Mouse (Mus musculus): ENCODE data around the gene Hist1h4j.

Gene Hist1h4j

GRCm38 (mm10) chr13:21727948-21728572 lies 6.8 kb upstream of the Hist1h4j start:
- no peak for DNase-seq

DNA sequence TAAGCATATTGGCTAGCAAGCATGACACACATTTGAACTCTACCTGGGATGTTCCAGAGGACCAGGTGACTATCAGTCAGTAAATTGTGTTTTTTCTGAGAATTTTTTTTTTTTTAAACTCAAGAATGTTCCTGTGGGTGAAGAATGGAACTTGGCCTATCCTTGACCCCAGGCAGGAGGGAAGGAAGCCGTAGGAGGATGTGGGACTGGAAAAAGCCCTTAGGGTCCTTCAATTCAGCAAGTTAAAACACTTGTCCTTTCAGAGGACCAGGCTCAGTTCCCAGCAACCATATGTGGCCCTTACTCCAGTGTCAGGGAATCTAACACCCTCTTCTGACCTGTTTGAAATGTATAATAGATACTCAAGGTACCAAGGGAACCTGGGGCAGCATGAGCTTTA lies 5.3 kb upstream of the Hist1h4j start:
- DNase-seq = no peak

- DNase-seq = no peak
Measured at GRCm38 (mm10) chr13:21733466-21733865, 1.4 kb upstream of the Hist1h4j start.

- DNase-seq = peak; percentile 86 to 88
Measured at GRCm38 (mm10) chr13:21734010-21734905, 606 bp upstream of the Hist1h4j start.

- no peak for DNase-seq
Measured at GRCm38 (mm10) chr13:21745006-21745405, 10.1 kb downstream of the Hist1h4j start.

GRCm38 (mm10) chr13:21749387-21750158 lies 14.7 kb downstream of the Hist1h4j start:
- no peak for DNase-seq

- DNase-seq = peak; percentile 89 to 92
Measured at GRCm38 (mm10) chr13:21750159-21751017, 15.5 kb downstream of the Hist1h4j start, which contains the start of gene Hist1h4k. TSS of gene Hist1h4k (minus strand) at chr13:21750505.

DNA sequence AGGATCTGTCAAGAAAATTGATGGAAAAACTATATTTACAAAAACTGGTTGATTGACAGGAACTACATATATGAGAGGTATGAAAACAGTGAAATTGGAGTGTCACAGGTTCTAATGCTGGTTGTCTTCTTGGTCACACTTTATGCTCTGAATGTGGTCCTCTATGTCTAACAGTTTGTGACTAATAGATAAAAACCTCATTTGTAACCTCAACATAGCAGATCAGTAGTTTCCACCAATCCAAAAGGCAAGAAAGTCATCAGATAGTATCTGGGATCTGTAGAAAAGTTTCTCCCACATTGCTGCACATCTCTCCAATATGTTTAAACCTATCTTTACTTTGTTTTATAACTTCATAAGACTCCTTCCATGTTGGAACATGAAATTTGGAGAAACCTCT lies 16.6 kb downstream of the Hist1h4j start:
- DNase-seq = no peak

DNA sequence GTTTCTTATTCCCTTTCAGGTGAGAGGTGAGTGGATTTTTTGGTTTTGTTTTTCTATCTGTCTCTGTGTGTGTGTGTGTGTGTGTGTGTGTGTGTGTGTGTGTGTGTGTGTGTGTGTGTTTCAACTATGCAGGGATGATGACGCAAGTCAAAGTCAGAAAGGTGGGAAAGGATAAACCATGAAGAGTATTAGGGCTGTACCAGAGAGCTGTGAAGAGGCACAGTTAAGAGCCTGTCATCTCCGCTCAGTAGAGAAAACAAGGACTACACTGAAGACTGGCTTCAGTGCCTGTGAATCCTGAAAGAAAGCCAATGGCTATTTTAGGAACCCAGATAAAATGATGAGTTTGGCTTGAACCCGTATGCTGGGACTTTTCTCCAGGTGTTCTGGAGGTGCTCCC lies 17.0 kb downstream of the Hist1h4j start:
- DNase-seq = no peak

- DNase-seq = no peak
Measured at GRCm38 (mm10) chr13:21752356-21752755, 17.5 kb downstream of the Hist1h4j start.

- DNase-seq = no peak
Measured at GRCm38 (mm10) chr13:21753051-21753523, 18.2 kb downstream of the Hist1h4j start.

- DNase-seq = peak; percentile 68 to 75
Measured at GRCm38 (mm10) chr13:21753524-21754285, 18.8 kb downstream of the Hist1h4j start, which contains the start of the genes Hist1h2ak and Hist1h2bn. TSS of gene Hist1h2ak (minus strand) at chr13:21753827. TSS of gene Hist1h2bn (plus strand) at chr13:21754123.

GRCm38 (mm10) chr13:21754294-21755001 lies 19.6 kb downstream of the Hist1h4j start:
- peak; percentile 54 to 56 for DNase-seq

- no peak for DNase-seq
Measured at GRCm38 (mm10) chr13:21755707-21756106, 20.8 kb downstream of the Hist1h4j start.

- peak; percentile 73 to 76 for DNase-seq
Measured at GRCm38 (mm10) chr13:21778814-21779766, 44.2 kb downstream of the Hist1h4j start.

DNA sequence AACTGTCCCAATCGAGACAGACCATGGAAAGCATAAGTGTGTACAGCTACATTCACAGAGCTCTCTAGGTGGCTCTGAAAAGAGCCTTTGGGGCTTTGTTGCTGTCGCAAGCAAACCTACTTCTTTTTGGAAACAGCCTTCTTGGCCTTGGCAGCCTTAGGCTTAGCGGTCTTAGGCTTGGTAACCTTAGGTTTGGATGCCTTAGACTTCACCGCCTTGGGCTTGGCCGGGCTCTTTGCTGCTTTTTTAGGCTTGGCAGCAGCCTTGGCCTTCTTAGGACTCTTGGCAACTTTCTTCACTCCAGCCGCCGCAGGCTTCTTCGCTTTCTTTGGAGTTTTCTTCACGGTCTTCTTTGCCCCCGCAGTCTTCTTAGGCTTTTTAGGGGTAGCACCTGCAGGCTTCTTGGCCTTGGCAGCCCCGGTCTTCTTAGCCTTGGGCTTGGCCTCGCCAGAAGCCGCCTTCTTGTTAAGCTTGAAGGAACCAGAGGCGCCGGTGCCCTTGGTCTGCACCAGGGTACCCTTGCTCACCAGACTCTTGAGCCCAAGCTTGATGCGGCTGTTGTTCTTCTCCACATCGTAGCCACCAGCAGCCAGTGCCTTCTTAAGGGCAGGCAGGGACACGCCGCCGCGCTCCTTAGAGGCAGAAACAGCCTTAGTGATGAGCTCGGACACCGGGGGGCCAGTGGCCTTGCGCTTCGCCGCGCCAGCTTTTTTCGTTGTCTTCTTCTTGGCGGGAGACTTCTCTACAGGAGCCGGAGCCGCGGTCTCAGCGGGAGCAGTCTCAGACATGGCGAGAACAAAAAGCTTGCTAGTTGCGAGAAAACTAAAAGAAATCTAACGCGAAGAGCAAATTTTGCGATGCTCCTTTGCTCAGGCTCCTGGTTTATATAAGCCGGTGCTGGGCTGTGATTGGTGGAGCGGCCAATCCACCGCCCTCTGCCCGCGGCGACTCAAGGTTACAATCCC lies 45.2 kb downstream of the Hist1h4j start, which contains the start of gene Hist1h1b:
Gene Hist1h1b (minus strand): TSS at position 859 of the 965 bp plus-strand sequence.
- peak; percentile 59 to 62 for DNase-seq

DNA sequence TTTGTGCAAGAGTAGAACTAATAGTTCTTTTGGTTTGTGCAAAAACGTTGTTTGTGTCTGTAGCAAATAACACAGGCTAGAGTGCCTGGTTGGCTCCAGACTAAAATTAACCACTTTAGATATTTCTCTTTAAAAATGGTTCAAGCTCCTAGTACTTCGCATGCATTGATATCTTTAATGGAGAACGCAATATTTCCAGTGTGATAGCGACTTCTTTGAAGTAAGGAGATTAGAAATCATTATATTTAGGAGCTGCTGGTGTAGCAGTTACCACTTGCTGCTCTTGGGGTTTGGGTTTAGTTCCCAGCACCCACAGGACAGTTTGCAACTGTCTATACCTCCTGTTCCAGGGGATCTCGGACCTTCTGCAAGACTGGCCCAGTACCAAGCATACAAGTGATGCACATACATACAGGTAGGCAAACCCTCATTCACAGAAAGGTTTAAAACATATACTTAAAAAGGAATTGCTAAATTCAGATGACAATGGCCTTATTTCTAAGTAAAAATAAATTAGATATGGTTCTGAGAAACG lies 46.2 kb downstream of the Hist1h4j start:
- no peak for DNase-seq

DNA sequence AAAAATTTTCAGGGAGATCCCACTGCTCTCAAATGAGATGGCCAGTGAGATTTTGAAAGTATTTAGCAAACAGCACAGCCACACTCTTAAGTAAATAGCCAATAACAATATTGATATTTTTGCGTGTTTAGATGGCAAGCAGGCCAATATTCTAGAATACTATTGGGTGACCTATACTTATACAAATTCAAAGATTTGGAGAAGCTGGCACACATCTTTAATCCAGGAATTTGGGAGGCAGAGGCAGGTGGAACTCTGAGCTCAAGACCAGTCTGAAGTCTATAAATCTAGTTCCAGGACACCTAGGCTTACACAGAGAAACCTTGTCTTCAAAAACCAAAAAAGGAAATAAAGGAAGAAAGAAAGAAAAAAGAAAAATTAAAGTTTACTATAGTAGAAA lies 46.8 kb downstream of the Hist1h4j start:
- DNase-seq = no peak
